Mouse (Mus musculus) cerebellum, adult 2 months (tissue): Measurements from ENCODE around the gene Grm7.

Experiments
- CTCF ChIP-seq: fragments of 200-500 bp; IDR thresholded peaks from 2 replicates; pipeline ENCODE4 v1.5.1; 2011; ENCODE audit warnings: low read depth, mild to moderate bottlenecking, control low read depth, low read length, moderate library complexity, borderline replicate concordance; ENCODE audit not compliant: insufficient read depth
- POLR2A ChIP-seq: fragments of 200-500 bp; IDR thresholded peaks from 2 replicates; pipeline ENCODE4 v1.6.1; 2011; ENCODE audit warnings: low read length, control low read depth, borderline replicate concordance; ENCODE audit not compliant: insufficient read depth

DNA sequence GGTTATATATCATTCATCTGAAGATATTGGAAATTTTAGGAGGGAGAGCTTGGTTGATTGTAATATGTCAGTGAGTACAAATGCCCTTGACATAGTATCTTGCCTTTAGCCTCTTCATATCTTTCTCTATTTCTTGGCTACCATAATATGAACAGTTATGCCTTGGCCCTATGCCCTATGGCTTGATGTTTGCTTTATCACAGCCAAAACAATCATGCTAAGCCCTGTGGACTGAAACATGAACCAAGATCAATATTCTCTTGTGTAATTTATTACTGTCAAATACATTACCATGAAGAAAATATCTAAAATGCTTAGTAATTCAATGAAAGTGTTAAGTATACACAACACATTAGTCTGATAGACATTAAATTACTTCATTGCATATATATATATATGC is 222.9 kb downstream of the Grm7 start:
- no peak for TF ChIP-seq POLR2A
- TF ChIP-seq CTCF = no peak
